Mouse (Mus musculus): ENCODE measurements at regions not wholly inside any gene's neighbourhood (a gene's known extent, or its start where the extent isn't known, plus 50 kb on each side); places are given as distances from the start of the nearest gene placed in this dataset.

GRCm38 (mm10) chr13:30600194-30600593 is 55.0 kb upstream of the Uqcrfs1 start:
- no peak for ATAC-seq (replicated peaks; ENCODE audit: insufficient number of reproducible peaks, low FRiP score, low TSS enrichment, poor library complexity, severe bottlenecking)

- no peak for ATAC-seq (replicated peaks; ENCODE audit: insufficient number of reproducible peaks, low FRiP score, low TSS enrichment, poor library complexity, severe bottlenecking)
These were observed 55.7 kb upstream of the Uqcrfs1 start for GRCm38 (mm10) chr13:30600625-30601407.

- 0 out of 2 replicates have a peak, but pooled peaks have one; percentile 40 for ATAC-seq (replicated peaks; ENCODE audit: insufficient number of reproducible peaks, low FRiP score, low TSS enrichment, poor library complexity, severe bottlenecking)
These were observed 55.9 kb upstream of the Dusp22 start for GRCm38 (mm10) chr13:30603936-30604335.

- ATAC-seq (replicated peaks; ENCODE audit: insufficient number of reproducible peaks, low FRiP score, low TSS enrichment, poor library complexity, severe bottlenecking) = no peak
These were observed 52.5 kb upstream of the Dusp22 start for GRCm38 (mm10) chr13:30607343-30607742.

GRCm38 (mm10) chr13:30607881-30608280 is 51.9 kb upstream of the Dusp22 start:
- no peak for ATAC-seq (replicated peaks; ENCODE audit: insufficient number of reproducible peaks, low FRiP score, low TSS enrichment, poor library complexity, severe bottlenecking)

GRCm38 (mm10) chr13:30609784-30610183 is 50.0 kb upstream of the Dusp22 start:
- peak; percentile 94 for ATAC-seq (replicated peaks; ENCODE audit: insufficient number of reproducible peaks, low FRiP score, low TSS enrichment, poor library complexity, severe bottlenecking)

All from monocyte, adult 5-6 weeks (primary cell).